Mouse (Mus musculus) CH12.LX (cell line): ENCODE measurements around the gene F2rl3. TPM values are rescaled to one million over a fixed set of nuclear protein-coding genes. Genes with fewer than 3 reads are reported as not detected.

Experiments
- DNase-seq: peaks from one replicate; pipeline ENCODE4 v3.0.0-alpha.2; 2013; ENCODE audit errors: extremely low read depth
- H3K27ac ChIP-seq: 2 replicates; pipeline ENCODE4 v1.5.1; 2012; ENCODE audit warnings: low read depth, mild to moderate bottlenecking, control low read depth, moderate library complexity; ENCODE audit not compliant: insufficient read depth
- H3K27me3 ChIP-seq: replicated peaks from 2 replicates; pipeline ENCODE3; 2012; ENCODE audit warnings: inconsistent platforms
- H3K36me3 ChIP-seq, 2 experiments: replicated peaks in 1 of 2; 2 replicates each; pipeline versions ENCODE3 to v1.6.1; 2012; ENCODE audit warnings: inconsistent platforms in 1 of 2, low read length in 1 of 2, mild to moderate bottlenecking in 1 of 2, mixed read lengths in 1 of 2, moderate library complexity in 1 of 2; ENCODE audit not compliant: control insufficient read depth in 1 of 2, insufficient read depth in 1 of 2
- H3K4me1 ChIP-seq, 2 experiments: 2 replicates each; pipeline ENCODE4 v1.6.1; 2012; ENCODE audit warnings: inconsistent platforms in 1 of 2, moderate library complexity in 1 of 2; ENCODE audit not compliant: insufficient read depth in 2 of 2, control insufficient read depth in 1 of 2
- H3K4me2 ChIP-seq: 2 replicates; pipeline ENCODE4 v1.6.1; 2012; ENCODE audit warnings: low read depth, mild to moderate bottlenecking, control low read depth; ENCODE audit not compliant: poor library complexity, insufficient read depth, severe bottlenecking
- H3K4me3 ChIP-seq, 3 experiments: fragments of 150-350 bp in 1 of 3; sonication (generic) in 1 of 3; replicated peaks in 1 of 3; 2 replicates each; pipeline versions ENCODE3 to v1.5.1; 2011 to 2012; ENCODE audit warnings: low read depth in 2 of 3, low read length in 2 of 3, mild to moderate bottlenecking in 2 of 3, moderate library complexity in 2 of 3, control low read depth in 1 of 3, improper control_type of control experiment in 1 of 3, inconsistent platforms in 1 of 3, mixed read lengths in 1 of 3; ENCODE audit not compliant: poor library complexity in 1 of 3
- H3K79me2 ChIP-seq: replicated peaks from 2 replicates; pipeline ENCODE4 v1.6.1; 2012; ENCODE audit warnings: mild to moderate bottlenecking, moderate library complexity; ENCODE audit not compliant: control insufficient read depth, poor library complexity, insufficient read depth, severe bottlenecking; ENCODE audit errors: extremely low read depth
- H3K9ac ChIP-seq: 2 replicates; pipeline ENCODE4 v1.6.1; 2012; ENCODE audit warnings: low read depth, mild to moderate bottlenecking, control low read depth, moderate library complexity; ENCODE audit not compliant: insufficient read depth
- H3K9me3 ChIP-seq: replicated peaks from 2 replicates; pipeline ENCODE3; 2012; ENCODE audit warnings: low read length, inconsistent platforms, mixed read lengths
- CTCF ChIP-seq, 2 experiments: IDR thresholded peaks in 1 of 2; conservative IDR thresholded peaks in 1 of 2; 2 replicates each; pipeline ENCODE4 v1.5.1; 2011 to 2012; ENCODE audit warnings: low read depth in 2 of 2, low read length in 2 of 2, improper control_type of control experiment in 1 of 2, inconsistent platforms in 1 of 2, mild to moderate bottlenecking in 1 of 2, moderate library complexity in 1 of 2
- E2F4 ChIP-seq: IDR thresholded peaks from 2 replicates; pipeline ENCODE4 v1.6.1; 2011; ENCODE audit warnings: low read depth, low read length, improper control_type of control experiment; ENCODE audit not compliant: insufficient replicate concordance
- ELF1 ChIP-seq: IDR thresholded peaks from 2 replicates; pipeline ENCODE4 v1.6.1; 2014; ENCODE audit warnings: low read depth, mild to moderate bottlenecking, inconsistent platforms, low read length, improper control_type of control experiment
- ETS1 ChIP-seq: conservative IDR thresholded peaks from 2 replicates; pipeline ENCODE4 v1.6.1; 2012; ENCODE audit warnings: low read depth, mild to moderate bottlenecking, inconsistent platforms, low read length, improper control_type of control experiment, moderate library complexity
- GABPA ChIP-seq: IDR thresholded peaks from 2 replicates; pipeline ENCODE4 v1.6.1; 2012; ENCODE audit warnings: low read depth, low read length, improper control_type of control experiment, inconsistent platforms; ENCODE audit not compliant: insufficient replicate concordance
- JUND ChIP-seq: conservative IDR thresholded peaks from 2 replicates; pipeline ENCODE4 v1.6.1; 2011; ENCODE audit warnings: low read depth, low read length, improper control_type of control experiment
- KAT2A ChIP-seq: IDR thresholded peaks from 2 replicates; pipeline ENCODE4 v1.6.1; 2012; ENCODE audit warnings: low read length, improper control_type of control experiment, inconsistent platforms; ENCODE audit not compliant: insufficient replicate concordance
- MAFK ChIP-seq: IDR thresholded peaks from 2 replicates; pipeline ENCODE4 v1.6.1; 2011; ENCODE audit warnings: low read length, improper control_type of control experiment; ENCODE audit not compliant: insufficient replicate concordance
- MAX ChIP-seq: IDR thresholded peaks from 2 replicates; pipeline ENCODE4 v1.6.1; 2011; ENCODE audit warnings: low read length, improper control_type of control experiment
- MYC ChIP-seq: IDR thresholded peaks from 2 replicates; pipeline ENCODE4 v1.6.1; 2011; ENCODE audit warnings: low read depth, mild to moderate bottlenecking, improper control_type of control experiment, low read length
- NELFE ChIP-seq: IDR thresholded peaks from 2 replicates; pipeline ENCODE4 v1.6.1; 2011; ENCODE audit warnings: low read depth, low read length, improper control_type of control experiment
- POLR2AphosphoS2 ChIP-seq: IDR thresholded peaks from 2 replicates; pipeline ENCODE4 v1.6.1; 2011; ENCODE audit warnings: low read depth, low read length, improper control_type of control experiment
- RAD21 ChIP-seq: IDR thresholded peaks from 2 replicates; pipeline ENCODE4 v1.6.1; 2011; ENCODE audit warnings: low read depth, mild to moderate bottlenecking, low read length, improper control_type of control experiment, moderate library complexity
- SMC3 ChIP-seq: IDR thresholded peaks from 2 replicates; pipeline ENCODE4 v1.6.1; 2011; ENCODE audit warnings: low read depth, low read length, improper control_type of control experiment
- TCF12 ChIP-seq: IDR thresholded peaks from 2 replicates; pipeline ENCODE4 v1.6.1; 2014; ENCODE audit warnings: low read depth, mild to moderate bottlenecking, inconsistent platforms, low read length, improper control_type of control experiment
- ZNF384 ChIP-seq: IDR thresholded peaks from 2 replicates; pipeline ENCODE4 v1.6.1; 2012; ENCODE audit warnings: low read depth, low read length, improper control_type of control experiment, inconsistent platforms
- dilution Hi-C: fragments of 300-500 bp; cut with MboI; formaldehyde crosslinking; loops from 2 replicates; pipeline ENCODE4 v1.14.3; 2020; ENCODE audit warnings: low sequenced_read_pairs; ENCODE audit not compliant: extremely low pct_unique_long_range_greater_than_20kb, extremely low pct_ligation_motif_present
- in situ Hi-C: fragments of 300-500 bp; cut with MboI; formaldehyde crosslinking; loops from 3 replicates; pipeline ENCODE4 v1.14.3; 2019; ENCODE audit warnings: low sequenced_read_pairs, low pct_ligation_motif_present, low pct_unique_long_range_greater_than_20kb, mixed read lengths
- polyA plus RNA-seq: library from polyadenylated mRNA; unstranded; fragments of >175 nt; gene quantifications from 2 replicates; pipeline ENCODE4 v1.2.1, GENCODE M21; 2012; ENCODE audit warnings: low read depth; ENCODE audit not compliant: insufficient read length
- total RNA-seq, 2 experiments: library from RNA; depleted of rRNA; stranded (reverse); fragments of 300-350 nt in 1 of 2; fragments of >200 nt in 1 of 2; gene quantifications; 2 replicates each; pipeline ENCODE4 v1.2.3; 2012 to 2014

Gene F2rl3
- total and polyA plus RNA-seq, 3 experiments: 0.21 to 0.32 TPM; not detected in 1

- in situ Hi-C loops: no loop called here
Measured at GRCm38 (mm10) chr8:72780644-72781043, 19.0 kb downstream of the F2rl3 start.

GRCm38 (mm10) chr8:72801583-72801982, 39.9 kb downstream of the F2rl3 start:
- H3K27me3 ChIP-seq: peaks cover 26% of the 10 kb centered on the region
- no peak overlapping the region for H3K4me2 ChIP-seq
- in situ Hi-C loops (no loop called here), dilution Hi-C loops (no loop called here)
- H3K9me3 ChIP-seq: no peaks in the 10 kb centered on the region
- H3K4me3 ChIP-seq: no peak overlapping the region
- no peaks in the 10 kb centered on the region for H3K36me3 ChIP-seq
- no peak overlapping the region for H3K9ac ChIP-seq
- H3K27ac ChIP-seq: no peak overlapping the region
- DNase-seq: no peak
- no peaks in the 10 kb centered on the region for H3K4me1 ChIP-seq
- no peak for TF ChIP-seq ZNF384
- no peak for TF ChIP-seq NELFE
- TF ChIP-seq E2F4: no peak
- no peak for TF ChIP-seq ELF1
- no peak for TF ChIP-seq ETS1
- TF ChIP-seq MAX: no peak
- TF ChIP-seq MAFK: no peak
- no peaks in the 10 kb centered on the region for H3K79me2 ChIP-seq

More at GRCm38 (mm10) chr8:72780644-72781043, 19.0 kb downstream of the F2rl3 start:
- Histone ChIP-seq H3K4me3 (no peak overlapping the region), H3K4me1 (no peaks in the 10 kb centered on the region), H3K4me2 (no peak overlapping the region), H3K9me3 (peaks cover 8% of the 10 kb centered on the region), H3K27me3 (peaks cover 9% of the 10 kb centered on the region), H3K27ac (no peak overlapping the region), H3K36me3 (no peaks in the 10 kb centered on the region), H3K9ac (no peak overlapping the region), H3K79me2 (no peaks in the 10 kb centered on the region)
- no peak for DNase-seq
- TF ChIP-seq MAX (no peak), MYC (no peak), KAT2A (no peak), JUND (no peak), NELFE (no peak)
- dilution Hi-C loops: no loop called here

DNA sequence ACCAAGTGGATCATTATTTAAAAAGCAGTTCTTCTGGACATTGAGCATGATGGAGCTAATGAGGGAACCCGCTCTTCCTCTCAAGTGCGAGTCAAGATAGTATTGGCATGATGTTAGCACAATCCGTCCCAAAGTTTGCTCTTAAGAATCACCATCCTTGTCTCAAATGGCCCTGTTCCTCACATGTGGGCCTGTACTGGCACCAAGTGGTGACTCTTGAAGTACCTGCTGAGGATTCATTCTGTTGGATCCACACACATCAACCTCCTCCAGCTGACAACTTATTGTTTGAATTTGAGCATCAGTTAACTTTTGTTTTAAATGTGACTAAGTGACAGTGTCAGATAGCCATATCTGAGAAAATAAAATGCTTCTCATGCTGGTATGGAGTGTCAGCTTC, 51.0 kb downstream of the F2rl3 start:
- Histone ChIP-seq H3K9me3 (no peaks in the 10 kb centered on the region), H3K36me3 (no peaks in the 10 kb centered on the region)

More for the DNA sequence above, 51.0 kb downstream of the F2rl3 start:
- DNase-seq: no peak
- in situ Hi-C loops: no loop called here
- Histone ChIP-seq H3K27me3 (peaks cover 29% of the 10 kb centered on the region), H3K4me3 (no peak overlapping the region), H3K4me1 (no peaks in the 10 kb centered on the region), H3K79me2 (no peaks in the 10 kb centered on the region), H3K27ac (no peak overlapping the region), H3K9ac (no peak overlapping the region), H3K4me2 (no peak overlapping the region)
- dilution Hi-C loops: no loop called here
- TF ChIP-seq RAD21 (peak; percentile 51), SMC3 (0 out of 2 replicates have a peak, but pooled peaks have one; percentile 13), POLR2AphosphoS2 (no peak), TCF12 (no peak), GABPA (no peak), CTCF (conservative IDR thresholded peaks at IDR 0.05 in 1 of 2, IDR thresholded peaks at IDR 0.05 in 1 of 2; ENCODE audit: low read depth in 2 of 2, low read length in 2 of 2) (peak in 1 of 2 experiments; percentile 55; a peak in 2 of 4 replicates)

Other genes starting within 250 kb of the F2rl3 start
- 9.7 and 10.3 TPM in 2 replicates for gene Med26, start 213.6 kb upstream of the F2rl3 start, total RNA-seq (2012; rRNA removed)
- gene Med26, start 213.6 kb upstream of the F2rl3 start, total RNA-seq (2014; rRNA removed): 6.6 and 8.7 TPM in 2 replicates
- 12.9 and 14.3 TPM in 2 replicates for gene Med26, start 213.6 kb upstream of the F2rl3 start, polyA plus RNA-seq
- 37.7 and 42.2 TPM in 2 replicates for gene Smim7, start 190.8 kb upstream of the F2rl3 start, total RNA-seq (2012; rRNA removed)
- 70.3 and 79.8 TPM in 2 replicates for gene Smim7, start 190.8 kb upstream of the F2rl3 start, total RNA-seq (2014; rRNA removed)
- gene Smim7, start 190.8 kb upstream of the F2rl3 start, polyA plus RNA-seq: 60.7 and 61.0 TPM in 2 replicates
- gene Tmem38a, start 189.8 kb upstream of the F2rl3 start, total RNA-seq (2012; rRNA removed): 3.1 and 6.2 TPM in 2 replicates
- 3.3 and 3.8 TPM in 2 replicates for gene Tmem38a, start 189.8 kb upstream of the F2rl3 start, total RNA-seq (2014; rRNA removed)
- gene Tmem38a, start 189.8 kb upstream of the F2rl3 start, polyA plus RNA-seq: 3.8 and 4.2 TPM in 2 replicates
- gene Nwd1, start 115.2 kb upstream of the F2rl3 start, total RNA-seq (2012; rRNA removed): 0.04 TPM in 1 of 2 replicates, not detected in the other
- gene Nwd1, start 115.2 kb upstream of the F2rl3 start, total RNA-seq (2014; rRNA removed): not detected in 2 replicates
- not detected in 2 replicates for gene Nwd1, start 115.2 kb upstream of the F2rl3 start, polyA plus RNA-seq
- gene Sin3b, start 38.6 kb upstream of the F2rl3 start, total RNA-seq (2012; rRNA removed): 148 and 183 TPM in 2 replicates
- gene Sin3b, start 38.6 kb upstream of the F2rl3 start, total RNA-seq (2014; rRNA removed): 120 and 132 TPM in 2 replicates
- 109 and 118 TPM in 2 replicates for gene Sin3b, start 38.6 kb upstream of the F2rl3 start, polyA plus RNA-seq